Mouse (Mus musculus) thymus, adult 2 months (tissue): ENCODE data around the gene Plekha5.

ENCODE experiments used
- CTCF ChIP-seq: fragments of 200-500 bp; IDR thresholded peaks from 2 replicates; pipeline ENCODE4 v1.5.1; 2012; ENCODE audit warnings: mild to moderate bottlenecking, control low read depth, low read length, moderate library complexity, borderline replicate concordance; ENCODE audit not compliant: control insufficient read depth, poor library complexity, insufficient read depth; ENCODE audit errors: extremely low read depth
- POLR2A ChIP-seq: fragments of 200-500 bp; IDR thresholded peaks from 2 replicates; pipeline ENCODE4 v1.6.1; 2012; ENCODE audit warnings: mild to moderate bottlenecking, low read length, control low read depth, moderate library complexity; ENCODE audit not compliant: control insufficient read depth, poor library complexity, insufficient read depth; ENCODE audit errors: extremely low read depth

- TF ChIP-seq CTCF (no peak), POLR2A (no peak)
Observed at GRCm38 (mm10) chr6:140508475-140509150, 84.8 kb downstream of the Plekha5 start.
